Mouse (Mus musculus) MEL (cell line): ENCODE data around the gene Cyfip2.

Source experiments
- CTCF ChIP-seq, 3 experiments: IDR thresholded peaks in 2 of 3; conservative IDR thresholded peaks in 1 of 3; 2 replicates each; pipeline ENCODE4 v1.5.1; 2011 to 2012; ENCODE audit warnings: low read length in 3 of 3, low read depth in 2 of 3, mild to moderate bottlenecking in 2 of 3, improper control_type of control experiment in 1 of 3, inconsistent platforms in 1 of 3, mixed read lengths in 1 of 3, moderate library complexity in 1 of 3; ENCODE audit not compliant: control insufficient read depth in 1 of 3, insufficient read depth in 1 of 3, poor library complexity in 1 of 3, severe bottlenecking in 1 of 3
- KAT2A ChIP-seq: conservative IDR thresholded peaks from 2 replicates; pipeline ENCODE4 v1.6.1; 2012; ENCODE audit warnings: low read depth, low read length, improper control_type of control experiment, inconsistent platforms
- MAZ ChIP-seq: IDR thresholded peaks from 2 replicates; pipeline ENCODE4 v1.6.1; 2012; ENCODE audit warnings: low read depth, mild to moderate bottlenecking, inconsistent platforms, low read length, improper control_type of control experiment
- POLR2A ChIP-seq, 2 experiments: IDR thresholded peaks; 2 replicates each; pipeline ENCODE4 v1.6.1; 2011 to 2012; ENCODE audit warnings: low read length in 2 of 2, mild to moderate bottlenecking in 2 of 2, control low read depth in 1 of 2, improper control_type of control experiment in 1 of 2, low read depth in 1 of 2, moderate library complexity in 1 of 2; ENCODE audit not compliant: control insufficient read depth in 1 of 2, insufficient read depth in 1 of 2, poor library complexity in 1 of 2
- SIN3A ChIP-seq: IDR thresholded peaks from 2 replicates; pipeline ENCODE4 v1.6.1; 2012; ENCODE audit warnings: low read length, improper control_type of control experiment, inconsistent platforms
- TBP ChIP-seq: IDR thresholded peaks from 2 replicates; pipeline ENCODE4 v1.8.0; 2011; ENCODE audit warnings: low read depth, low read length, improper control_type of control experiment

GRCm38 (mm10) chr11:46308271-46308974 is 4.2 kb downstream of the Cyfip2 start:
- TF ChIP-seq CTCF (IDR thresholded peaks at IDR 0.05 in 2 of 3, conservative IDR thresholded peaks at IDR 0.05 in 1 of 3; ENCODE audit: control insufficient read depth in 1 of 3, insufficient read depth in 1 of 3, low read depth in 2 of 3, low read length in 3 of 3, poor library complexity in 1 of 3, severe bottlenecking in 1 of 3) (no peak), SIN3A (no peak), KAT2A (no peak), TBP (no peak), POLR2A (IDR thresholded peaks at IDR 0.05; ENCODE audit: control insufficient read depth in 1 of 2, insufficient read depth in 1 of 2, low read depth in 1 of 2, low read length in 2 of 2, poor library complexity in 1 of 2) (no peak), MAZ (no peak)
